Mouse (Mus musculus): Measurements from ENCODE around the gene 4930412O13Rik.

- TF ChIP-seq POLR2A (IDR thresholded peaks at IDR 0.05; ENCODE audit: control insufficient read depth, low read depth, low read length) (no peak), CTCF (IDR thresholded peaks at IDR 0.05; ENCODE audit: control insufficient read depth, insufficient read depth, insufficient replicate concordance, low read depth, low read length) (no peak)
Observed at GRCm38 (mm10) chr2:9926905-9927283, 45.8 kb downstream of the 4930412O13Rik start.
